9 mouse cellular contexts compared by ENCODE assay signal in the genomic region with DNA sequence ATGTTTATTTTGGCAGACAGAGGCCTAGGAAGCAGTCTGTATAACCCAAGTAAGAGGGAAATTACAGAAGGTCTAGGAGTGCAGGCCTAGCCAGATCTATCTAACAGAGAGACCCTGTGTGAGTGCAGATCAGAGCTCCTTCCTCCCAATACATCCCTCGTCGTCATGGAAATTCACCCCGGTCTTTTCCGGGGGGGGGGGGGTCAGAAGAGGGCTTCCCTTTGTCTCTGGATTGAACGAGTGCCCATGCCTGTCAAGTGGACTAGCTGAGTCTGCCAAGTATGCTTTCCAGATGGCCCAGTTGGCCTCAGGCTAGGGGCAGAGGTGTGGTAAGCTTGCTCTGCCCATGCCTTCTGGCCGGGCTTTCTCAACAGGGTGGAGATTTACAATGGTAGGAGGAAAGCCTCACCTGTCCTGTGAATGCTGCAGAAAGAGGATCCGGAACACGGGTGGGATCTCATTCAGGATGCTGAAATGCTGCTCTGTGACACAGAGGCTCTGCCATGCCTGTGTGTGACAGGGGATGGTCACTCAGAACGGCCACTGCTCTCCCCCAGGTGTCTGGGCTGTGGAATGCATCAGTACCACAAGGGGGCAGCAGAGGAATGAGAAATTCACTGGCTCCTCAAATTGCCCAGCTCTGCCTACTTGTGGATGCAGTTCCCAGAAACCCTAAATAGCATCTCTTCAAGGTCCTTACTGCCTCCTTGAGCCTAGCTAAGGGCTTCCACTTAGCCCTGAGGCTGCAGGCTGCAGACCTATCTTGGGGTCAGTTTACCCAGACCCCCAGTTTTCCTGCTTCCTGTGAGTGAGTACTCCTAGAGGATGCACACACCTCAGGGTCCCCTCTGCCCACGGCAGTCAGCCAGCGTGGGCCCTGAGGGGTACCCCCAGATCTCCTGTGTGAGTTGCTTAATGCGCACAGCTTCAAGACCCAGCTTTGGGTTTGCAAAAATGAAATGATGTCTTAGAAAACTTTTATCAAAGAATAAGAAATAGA. TPM values are rescaled to one million over a fixed set of nuclear protein-coding genes. Genes with fewer than 3 reads are reported as not detected.
DNase-seq lines count a peak whose midpoint lies in the region; ATAC-seq and TF ChIP-seq lines count a peak whose summit lies in the region.
"Had no signal": no experiment of that assay in that cellular context is flagged by ENCODE, and none has a peak within 500 bp of the region (broad histone marks: within the 10 kb centered on the region; RNA-seq: fewer than 3 reads in every experiment).

No protein-coding gene starts in this region.

- no peaks in the 10 kb centered on the region for H3K36me3 ChIP-seq in ES-Bruce4 (ENCODE audit: control insufficient read depth, insufficient read depth, low read length, poor library complexity, severe bottlenecking)
- no peaks in the 10 kb centered on the region for H3K36me3 ChIP-seq in lung, embryonic 14.5 days (ENCODE audit: insufficient read depth)
- H3K36me3 ChIP-seq: limb, embryonic 15.5 days had no signal

- peak; percentile 87 for TF ChIP-seq CTCF in ES-Bruce4 (IDR thresholded peaks at IDR 0.05; ENCODE audit: low read depth, low read length)
- peak; percentile 91 for TF ChIP-seq CTCF in lung, embryonic 14.5 days (IDR thresholded peaks at IDR 0.05; ENCODE audit: low read depth)

- no peak overlapping the region for H3K27ac ChIP-seq in ES-Bruce4 (ENCODE audit: insufficient read depth, low read length)
- no peak overlapping the region for H3K27ac ChIP-seq in lung, embryonic 14.5 days (ENCODE audit: low read depth)
- H3K27ac ChIP-seq: limb, embryonic 15.5 days had no signal

- H3K9me3 ChIP-seq in ES-Bruce4 (replicated peaks; ENCODE audit: control insufficient read depth, insufficient read depth, low read length, poor library complexity, severe bottlenecking): no peaks in the 10 kb centered on the region
- H3K9me3 ChIP-seq in lung, embryonic 14.5 days (ENCODE audit: low read depth, low read length): no peaks in the 10 kb centered on the region
- H3K9me3 ChIP-seq: limb, embryonic 15.5 days had no signal

- intact Hi-C loops in heart, postnatal 36 days (cut with DNase I): loop anchor here (2.0 kb wide), 1 partner anchor 69 kb away; no protein-coding TSS in a partner anchor

- H3K27me3 ChIP-seq in ES-Bruce4 (ENCODE audit: control insufficient read depth, insufficient read depth, low read length, poor library complexity, severe bottlenecking): no peaks in the 10 kb centered on the region
- no peaks in the 10 kb centered on the region for H3K27me3 ChIP-seq in lung, embryonic 14.5 days (ENCODE audit: insufficient read depth, low read length)

- DNase-seq in adrenal gland, postnatal 25 days: peak; percentile 56
- DNase-seq in embryo, embryonic 9.5 days (ENCODE audit: extremely low spot score): peak; percentile 73
- peak; percentile 42 to 60 for DNase-seq in heart, postnatal 36 days
- peak; percentile 59 to 83 for DNase-seq in layer of hippocampus, adult 18-20 months (ENCODE audit: low spot score in 2 of 2)
- DNase-seq in lung, embryonic 14.5 days: peak; percentile 84
- DNase-seq in ovary, postnatal 36 days (ENCODE audit: low spot score): peak; percentile 46
- peak; percentile 65 for DNase-seq in urinary bladder, postnatal 25 days (ENCODE audit: low spot score)

- TF ChIP-seq POLR2A in ES-Bruce4 (IDR thresholded peaks at IDR 0.05; ENCODE audit: insufficient read depth, low read length): no peak

- no peak overlapping the region for H3K9ac ChIP-seq in ES-Bruce4 (ENCODE audit: low read depth, poor library complexity, severe bottlenecking)
- H3K9ac ChIP-seq in lung, embryonic 14.5 days: no peak overlapping the region
- H3K9ac ChIP-seq: limb, embryonic 15.5 days had no signal

- 56% methylated on average over 12 of the region's 12 CpGs for WGBS in lung, embryonic 14.5 days

- TF ChIP-seq EP300 in ES-Bruce4 (IDR thresholded peaks at IDR 0.05; ENCODE audit: insufficient read depth, low read depth, low read length): no peak

- ATAC-seq in lung, embryonic 14.5 days (ENCODE audit: insufficient read depth): peak; percentile 56

- H3K4me1 ChIP-seq in ES-Bruce4 (ENCODE audit: control insufficient read depth, insufficient read depth, low read length): no peaks in the 10 kb centered on the region
- no peaks in the 10 kb centered on the region for H3K4me1 ChIP-seq in lung, embryonic 14.5 days (ENCODE audit: insufficient read depth)
- H3K4me1 ChIP-seq: limb, embryonic 15.5 days had no signal

- no peak overlapping the region for H3K4me2 ChIP-seq in lung, embryonic 14.5 days
- H3K4me2 ChIP-seq: limb, embryonic 15.5 days had no signal

- no peak overlapping the region for H3K4me3 ChIP-seq in ES-Bruce4 (ENCODE audit: low read depth, low read length)
- no peak overlapping the region for H3K4me3 ChIP-seq in lung, embryonic 14.5 days (ENCODE audit: low read depth, low read length)
- H3K4me3 ChIP-seq: limb, embryonic 15.5 days had no signal

RNA-seq across cellular contexts. Expression of a gene that starts 33.5 kb away (rescaled TPM):
- 1.2 and 1.4 TPM in 2 replicates for polyA plus RNA-seq in ES-Bruce4 (2011; ENCODE audit: insufficient read depth, insufficient read length, low read depth, missing spikeins)
- total RNA-seq in adrenal gland, postnatal 25 days (2021): not detected in 2 replicates
- not detected for total RNA-seq in heart, postnatal 36 days (2021)
- 10 to 100 TPM in 1 of 2 experiments, 1 to 10 TPM in 1; 9.9 to 14.0 TPM for total RNA-seq in layer of hippocampus, adult 18-20 months (2021)
- polyA plus RNA-seq in lung, embryonic 14.5 days (2014; fragmentation: Nextera tagmentation; extraction: Ambion mirVana): not detected in 2 replicates
